Mouse (Mus musculus) megakaryocyte, embryonic 14.5 days (primary cell): ENCODE data around the gene Actn2.

ENCODE experiments used
- FLI1 ChIP-seq: IDR thresholded peaks from 2 replicates; pipeline ENCODE4 v1.6.1; 2012; ENCODE audit warnings: low read length, inconsistent platforms, mixed read lengths
- GATA1 ChIP-seq: IDR thresholded peaks from 3 replicates; pipeline ENCODE4 v1.6.1; 2012; ENCODE audit warnings: mixed read lengths, low read length, inconsistent platforms, borderline replicate concordance

GRCm38 (mm10) chr13:12311930-12312492 is 28.5 kb downstream of the Actn2 start:
- TF ChIP-seq GATA1, result no peak
- no peak for TF ChIP-seq FLI1
